Mouse (Mus musculus): ENCODE data around the gene Fgf15. TPM values are rescaled to one million over a fixed set of nuclear protein-coding genes. Genes with fewer than 3 reads are reported as not detected.

Gene Fgf15
- polyA plus RNA-seq (2017; shearing (Covaris generic)) = not detected

DNA sequence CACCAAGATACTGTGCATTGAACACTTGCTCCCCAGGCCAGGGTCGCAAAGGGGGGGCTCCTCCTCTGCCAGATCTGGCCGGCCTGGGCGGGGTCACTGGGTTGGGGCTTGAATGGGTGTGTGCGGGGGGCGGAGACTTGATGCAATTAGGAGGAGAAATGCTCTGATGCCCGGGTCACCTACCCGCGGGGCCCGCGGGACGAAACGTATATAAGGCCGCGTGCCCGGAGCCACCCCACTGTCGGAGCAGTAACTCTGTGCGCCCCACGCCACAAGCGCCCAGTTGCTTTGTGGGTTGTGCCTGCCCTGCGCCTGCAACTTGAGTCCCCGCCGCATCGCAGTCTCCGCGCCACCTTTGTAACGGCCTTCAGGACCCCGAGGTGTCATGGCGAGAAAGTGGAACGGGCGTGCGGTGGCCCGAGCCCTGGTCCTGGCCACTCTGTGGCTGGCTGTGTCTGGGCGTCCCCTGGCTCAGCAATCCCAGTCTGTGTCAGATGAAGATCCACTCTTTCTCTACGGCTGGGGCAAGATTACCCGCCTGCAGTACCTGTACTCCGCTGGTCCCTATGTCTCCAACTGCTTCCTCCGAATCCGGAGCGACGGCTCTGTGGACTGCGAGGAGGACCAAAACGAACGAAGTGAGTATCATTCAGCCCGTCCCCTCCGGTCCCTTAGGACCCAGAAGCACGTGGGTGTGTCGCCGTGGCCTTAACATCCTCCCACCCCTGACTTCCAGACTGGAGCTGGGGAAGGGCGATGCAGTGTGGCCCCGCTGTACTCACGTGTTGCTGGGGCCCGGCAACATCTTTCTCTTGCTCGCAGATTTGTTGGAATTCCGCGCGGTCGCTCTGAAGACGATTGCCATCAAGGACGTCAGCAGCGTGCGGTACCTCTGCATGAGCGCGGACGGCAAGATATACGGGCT lies at the start of gene Fgf15:
Fgf15 (plus strand) TSS at position 238 of the 925 bp plus-strand sequence.

DNA sequence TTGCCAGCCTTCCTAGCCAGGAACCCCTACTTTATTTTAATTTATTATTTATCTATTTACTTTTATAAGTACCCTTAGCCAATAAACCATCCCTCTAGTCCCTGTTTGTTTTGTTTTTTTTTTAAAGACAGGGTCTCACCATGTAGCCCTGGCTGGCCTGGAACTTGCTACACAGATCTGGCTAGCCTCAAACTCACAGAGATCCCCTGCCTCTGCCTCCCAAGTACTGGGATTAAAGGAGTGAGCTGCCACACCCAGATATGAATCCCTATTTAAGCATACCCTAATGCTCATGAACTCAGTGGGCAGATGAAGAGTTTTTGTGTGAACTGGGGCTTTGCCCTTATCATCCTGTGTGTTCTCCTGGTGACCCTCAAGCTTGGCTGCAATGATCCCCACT lies 49.3 kb upstream of the Fgf15 start, which contains the start of gene Fgf4:
Fgf4 (plus strand) TSS at position 301 of the 400 bp plus-strand sequence.

DNA sequence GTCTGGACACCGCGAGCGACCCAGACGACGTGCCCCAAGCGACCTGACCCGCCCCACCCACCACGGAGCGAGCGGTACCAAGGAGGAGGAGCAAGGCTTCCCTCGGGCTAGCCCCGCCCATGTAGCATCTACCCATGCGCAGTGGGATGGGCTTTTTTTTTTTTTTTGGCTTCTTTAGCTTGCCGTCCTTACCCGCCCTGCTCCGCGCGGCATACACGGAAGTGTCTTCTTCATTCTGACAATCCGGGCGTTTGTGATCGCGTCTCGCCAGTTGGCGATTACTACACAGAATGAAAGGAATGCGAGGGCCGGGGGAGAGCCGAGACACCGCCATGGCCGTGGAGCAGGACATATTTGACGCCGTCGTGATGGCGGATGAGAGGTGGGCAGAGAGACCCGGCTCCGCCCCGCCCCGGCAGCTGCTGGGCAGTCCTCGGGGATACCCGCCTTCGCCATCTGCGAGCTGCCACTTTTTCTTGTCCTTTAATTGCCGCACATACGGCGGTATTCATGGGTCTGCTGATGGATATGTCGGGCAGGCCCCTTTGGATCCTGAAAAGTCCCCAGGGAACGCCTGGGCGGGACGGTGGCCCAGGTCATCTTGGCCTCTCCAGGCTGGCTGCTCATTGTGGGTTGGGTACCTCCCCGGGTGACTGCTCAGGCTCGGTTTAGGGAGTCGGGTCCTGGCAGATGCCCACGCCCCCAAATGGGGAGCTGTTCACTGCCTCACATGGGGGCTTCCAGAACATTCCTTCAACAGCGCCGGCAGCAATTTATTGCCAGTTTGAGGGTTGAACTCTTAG lies 18.8 kb downstream of the Fgf15 start, which contains the start of gene LTO1:
LTO1 (plus strand) TSS at position 153 of the 803 bp plus-strand sequence.

DNA sequence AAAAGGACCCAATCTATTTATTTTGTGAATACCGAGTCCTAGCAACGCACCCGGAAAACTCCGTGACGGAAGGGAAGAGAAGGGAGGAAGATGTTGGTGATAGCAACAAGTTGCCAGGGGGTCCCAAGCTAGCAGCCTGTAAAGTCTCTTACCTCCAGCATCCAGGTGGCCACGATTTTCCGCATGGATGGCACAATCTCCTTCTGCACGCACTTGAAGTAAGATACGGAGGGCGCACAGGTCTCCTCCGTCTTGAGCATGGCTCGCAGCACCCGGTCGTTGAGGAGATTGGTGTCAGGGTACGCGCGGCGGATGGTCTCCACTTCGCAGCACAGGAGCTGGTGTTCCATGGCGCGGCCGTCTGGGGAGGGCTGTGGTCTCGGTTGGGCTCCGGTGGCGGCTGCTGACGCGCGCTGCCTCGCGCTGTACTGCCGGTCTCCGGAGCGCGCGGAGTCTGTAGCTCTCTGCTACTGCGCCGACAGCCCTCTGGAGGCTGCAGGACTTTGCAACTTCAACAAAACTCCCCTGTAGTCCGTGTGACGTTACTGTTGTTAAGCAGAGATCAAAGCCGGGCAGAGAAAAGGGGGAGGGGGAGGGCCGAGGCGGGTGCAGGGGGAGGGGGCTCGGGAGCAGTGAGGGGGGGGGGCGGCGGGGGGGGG lies 43.1 kb downstream of the Fgf15 start, which contains the start of gene Ccnd1:
Ccnd1 (minus strand) TSS at position 582 of the 659 bp plus-strand sequence.

Other genes with a start within 250 kb of the Fgf15 start
- not detected for gene Ano1, start 144.6 kb upstream of the Fgf15 start, polyA plus RNA-seq (2017; shearing (Covaris generic))
- not detected for gene Fgf3, start 58.4 kb upstream of the Fgf15 start, polyA plus RNA-seq (2017; shearing (Covaris generic))
- gene Fgf4, start 49.2 kb upstream of the Fgf15 start, polyA plus RNA-seq (2017; shearing (Covaris generic)) = not detected
- gene LTO1, start 18.6 kb downstream of the Fgf15 start, polyA plus RNA-seq (2017; shearing (Covaris generic)) = 29.3 TPM
- 0.49 TPM for gene Ccnd1, start 43.4 kb downstream of the Fgf15 start, polyA plus RNA-seq (2017; shearing (Covaris generic))

Data from activated CD4-positive, CD25-positive, alpha-beta regulatory T cell, adult 9 weeks (primary cell).